Mouse (Mus musculus) gastrocnemius, adult 18-20 months (tissue): ENCODE measurements at regions not wholly inside any gene's neighbourhood (a gene's known extent, or its start where the extent isn't known, plus 50 kb on each side); places are given as distances from the start of the nearest gene placed in this dataset.
"Not testable (repeated sequence)": the region's sequence is repeated elsewhere in the genome, so short reads cannot be mapped to it uniquely, and the experiment has no call there.

Experiments
- DNase-seq: peaks from one replicate; pipeline ENCODE4 v3.0.0; 2021; ENCODE audit warnings: low spot score

DNA sequence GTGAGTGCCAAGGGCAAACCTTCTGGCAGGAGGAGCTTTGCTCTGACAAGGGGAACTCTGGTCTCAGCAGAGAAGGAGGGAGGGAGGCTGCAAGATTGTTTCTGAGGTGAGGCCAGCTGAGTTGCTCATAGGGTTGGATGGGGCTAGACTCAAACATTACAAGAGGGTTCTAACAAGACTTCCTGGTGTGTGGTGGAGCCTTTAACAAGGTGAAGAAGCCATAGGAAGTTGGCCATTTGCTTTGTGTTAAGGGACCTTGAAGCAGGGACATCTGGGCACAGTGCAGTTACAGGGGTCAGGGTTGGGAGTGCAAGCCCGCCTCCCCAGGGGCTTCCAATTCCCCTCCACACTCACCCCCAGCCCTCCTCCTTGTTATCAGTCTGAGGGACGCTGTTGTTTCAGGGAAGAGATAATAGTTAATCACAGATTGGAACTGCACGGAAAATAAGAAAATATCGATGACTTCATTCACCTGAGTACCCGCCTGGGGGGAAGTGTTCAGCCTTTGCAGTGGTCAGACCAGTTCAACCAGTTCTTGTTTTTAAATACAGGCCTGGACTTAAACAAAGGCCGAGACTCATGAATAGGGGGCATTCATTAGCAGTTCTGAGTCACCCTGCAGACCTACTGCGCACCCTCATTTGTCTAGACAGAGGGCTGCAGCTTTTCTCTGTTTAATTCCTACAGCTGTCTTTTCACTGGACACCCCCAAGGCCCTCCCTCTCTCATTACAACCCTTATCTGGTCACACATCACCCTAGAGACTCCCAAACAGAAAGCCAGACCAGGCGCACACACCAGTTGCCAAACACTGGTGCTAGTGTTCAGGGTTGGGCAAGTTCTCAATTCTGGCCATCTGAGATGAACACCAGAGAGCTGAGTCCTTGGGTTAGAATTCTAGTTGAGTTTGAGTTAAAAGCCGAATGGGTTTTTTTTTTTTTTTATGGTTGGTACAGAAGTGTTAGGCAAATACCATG, 139.5 kb downstream of the Bcl2l11 start:
- DNase-seq: no peak

DNA sequence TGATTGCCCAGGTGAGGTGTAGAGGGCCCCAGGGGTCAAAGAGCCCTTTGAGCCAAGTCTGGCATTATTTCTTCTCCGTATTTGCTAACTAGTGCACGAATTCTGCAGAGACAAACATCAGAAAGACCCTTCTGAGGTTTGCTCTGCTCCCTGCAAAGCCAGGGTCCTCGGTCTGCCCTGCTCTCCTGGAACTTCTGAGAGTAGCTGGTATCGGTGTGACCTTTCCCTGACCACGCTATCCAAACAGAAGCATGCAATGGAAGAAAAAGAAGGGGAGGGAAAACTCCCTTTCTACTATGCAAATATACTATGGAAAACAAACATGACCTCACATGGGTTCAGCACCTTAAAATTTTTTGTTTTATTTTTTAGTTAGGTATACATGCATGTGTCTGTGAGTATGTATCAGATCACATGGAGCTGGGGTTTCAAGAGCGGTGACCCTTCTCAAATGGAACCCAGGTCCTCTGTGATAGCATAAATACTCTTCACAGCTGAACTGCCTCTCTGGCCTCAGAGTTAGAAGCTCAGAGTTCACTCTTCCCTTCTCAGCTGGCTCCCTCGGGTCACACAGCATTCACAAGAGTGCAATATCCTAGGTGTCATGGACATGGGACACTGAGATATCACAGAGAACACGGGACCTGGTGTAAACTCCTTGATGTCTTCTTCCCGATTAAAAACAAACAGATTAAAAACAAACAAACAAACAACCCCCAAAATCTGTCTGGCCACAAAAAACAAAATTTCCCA, 144.7 kb downstream of the Bcl2l11 start:
- DNase-seq: no peak

DNA sequence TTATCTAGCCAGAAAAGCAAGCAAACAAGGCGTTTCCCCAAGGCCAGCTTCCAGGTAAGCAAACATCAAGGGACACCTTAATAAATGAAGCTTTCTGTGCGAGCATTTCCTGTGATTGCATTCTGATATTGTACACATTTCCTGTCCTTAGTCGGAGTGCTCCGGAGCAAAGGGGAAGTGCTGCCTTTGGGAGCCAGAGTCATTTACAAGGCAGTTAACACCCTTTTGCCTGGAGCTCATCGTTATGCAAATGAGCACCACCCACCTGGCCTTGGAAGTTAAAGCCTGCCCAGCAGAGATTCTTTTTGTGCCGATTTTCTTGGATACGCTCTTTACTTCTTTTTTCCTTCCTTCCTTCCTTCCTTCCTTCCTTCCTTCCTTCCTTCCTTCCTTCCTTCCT, 147.0 kb downstream of the Bcl2l11 start:
- DNase-seq: no peak

DNA sequence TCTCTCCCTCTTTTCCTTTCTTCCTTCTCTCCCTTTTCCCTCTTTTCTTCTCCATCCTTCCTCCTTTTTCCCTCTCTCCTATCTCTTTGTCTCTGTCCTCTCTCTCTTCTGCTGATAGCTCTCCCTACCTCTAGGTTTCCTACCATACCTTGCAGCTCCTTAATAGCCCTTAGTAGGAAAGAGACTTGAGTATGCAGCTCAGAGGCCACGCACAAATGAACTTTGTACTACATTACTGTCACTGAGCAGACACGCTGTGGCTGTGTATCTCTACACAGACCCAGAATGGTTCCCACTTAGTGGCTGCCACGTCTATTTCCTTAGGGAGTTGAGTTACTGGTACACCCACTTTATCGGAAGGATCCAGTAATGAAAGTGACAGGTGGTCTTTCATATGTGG, 147.5 kb downstream of the Bcl2l11 start:
- DNase-seq: no peak

DNA sequence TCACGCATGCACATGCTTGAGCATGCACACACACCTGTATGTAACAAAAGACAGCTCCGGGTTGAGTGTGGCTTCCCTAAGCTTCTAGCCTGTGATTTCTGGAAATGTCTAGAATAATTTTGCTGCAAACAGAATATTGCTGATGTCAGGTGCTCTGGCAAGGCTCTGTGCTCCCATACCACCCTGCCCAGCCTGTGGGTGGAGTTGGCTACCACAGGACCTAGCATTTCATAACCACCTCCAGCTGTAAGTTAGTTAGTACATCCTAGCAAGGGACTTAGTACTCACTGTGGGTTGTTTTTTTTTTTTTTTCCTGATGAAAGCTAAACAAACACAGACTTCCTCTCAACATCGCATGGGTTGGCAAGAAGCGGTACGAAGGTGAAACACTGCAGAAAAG, 150.5 kb downstream of the Bcl2l11 start:
- no peak for DNase-seq

DNA sequence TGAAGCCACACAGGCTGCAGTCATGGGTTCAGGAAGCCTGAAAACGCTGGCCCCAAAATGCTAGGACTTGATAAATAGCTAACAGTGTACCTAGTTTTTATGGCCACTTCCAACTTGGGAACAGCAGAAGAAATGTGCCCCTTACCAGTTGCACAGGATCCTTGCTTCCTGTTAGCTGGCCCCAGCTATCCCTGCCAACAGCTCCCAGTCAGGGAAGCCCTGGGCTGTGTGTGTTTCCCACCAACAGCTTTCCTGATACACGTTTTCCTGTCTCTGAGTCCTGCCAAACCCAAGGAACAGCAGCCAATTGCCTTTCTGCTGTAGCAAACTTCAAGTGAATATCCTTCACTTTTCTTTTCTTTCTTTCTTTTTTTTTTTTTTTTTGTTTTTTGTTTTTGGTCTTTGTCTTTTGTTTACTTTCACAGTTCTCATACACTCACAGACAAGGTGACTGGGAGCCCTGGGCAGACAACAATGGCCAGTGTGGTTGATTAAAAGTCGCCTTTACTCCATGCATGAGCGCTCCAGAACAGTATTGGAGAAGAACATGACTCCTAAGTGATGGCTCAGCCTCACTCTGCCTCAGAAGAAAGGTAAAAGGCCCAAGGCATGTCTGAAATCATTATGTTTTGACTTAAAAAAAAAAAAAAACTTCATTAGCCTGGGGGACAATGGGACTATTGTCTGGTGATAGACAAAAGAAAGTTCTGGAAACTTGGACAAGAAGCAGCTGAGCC, 151.7 kb downstream of the Bcl2l11 start:
- DNase-seq: no peak

DNA sequence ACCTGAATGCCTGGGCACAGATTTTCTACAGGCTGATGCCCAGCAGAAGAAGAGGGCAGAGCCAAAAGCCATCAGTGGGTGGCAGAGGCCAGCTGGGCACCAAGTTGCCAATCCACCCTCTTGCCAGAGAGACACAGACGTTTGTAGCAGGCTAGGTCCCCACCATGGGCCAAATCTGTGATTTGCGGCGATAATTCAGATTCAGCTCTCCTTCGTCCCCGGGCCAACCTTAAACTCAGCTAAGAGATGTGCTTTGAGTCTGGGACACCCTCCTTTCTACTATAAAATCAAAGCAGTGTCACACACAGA, 152.2 kb downstream of the Bcl2l11 start:
- no peak for DNase-seq

DNA sequence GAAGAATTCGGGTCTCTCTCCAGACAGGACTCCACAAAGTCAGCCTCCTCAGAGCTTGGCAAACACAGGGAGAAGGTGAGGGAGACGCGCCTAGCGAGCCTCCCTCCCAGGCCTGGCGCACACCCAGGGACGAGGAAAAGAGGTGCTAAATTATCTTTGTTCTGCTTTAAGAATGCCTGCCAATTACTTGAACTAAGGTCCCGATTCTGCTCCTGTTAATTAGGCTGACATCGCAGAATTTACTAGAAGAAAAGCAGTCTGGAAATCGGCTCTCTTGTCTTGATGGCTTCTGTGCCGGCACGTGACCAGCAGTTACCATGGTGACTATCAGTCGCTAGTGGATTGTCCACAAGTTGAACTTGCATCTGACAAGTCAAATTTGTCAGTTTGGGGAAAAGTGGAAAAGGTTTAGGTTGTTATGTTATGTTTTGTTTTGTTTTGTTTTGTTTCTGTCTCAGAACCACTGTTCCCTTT, 152.8 kb downstream of the Bcl2l11 start:
- no peak for DNase-seq

DNA sequence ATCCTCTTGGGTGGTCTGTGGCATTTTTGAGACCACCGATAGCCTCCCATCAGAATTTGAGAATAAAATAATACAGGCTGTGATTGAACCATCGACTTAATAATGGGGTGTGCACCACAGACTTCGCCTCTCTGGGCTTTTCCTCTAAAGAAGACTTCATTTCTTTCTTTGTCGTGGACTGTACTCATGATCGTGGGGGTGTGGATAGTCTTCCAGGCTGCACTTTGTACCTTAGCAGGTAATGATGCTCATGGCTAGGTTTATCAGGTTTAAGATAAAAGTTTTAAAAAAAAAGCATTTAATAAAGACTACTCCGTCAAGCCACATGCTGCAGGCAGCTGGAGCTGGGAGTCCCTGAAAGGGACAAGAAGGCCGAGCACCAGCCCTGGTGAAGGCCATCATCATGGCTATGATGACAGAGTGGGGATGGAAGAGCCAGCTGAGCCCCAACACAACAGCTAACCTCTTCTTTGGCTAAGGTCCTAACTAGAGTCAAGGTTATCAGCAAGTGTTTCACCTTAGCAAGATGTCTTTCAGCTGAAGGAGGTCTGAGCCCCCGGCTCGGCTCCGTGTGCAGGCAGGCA, 153.4 kb downstream of the Bcl2l11 start:
- no peak for DNase-seq

DNA sequence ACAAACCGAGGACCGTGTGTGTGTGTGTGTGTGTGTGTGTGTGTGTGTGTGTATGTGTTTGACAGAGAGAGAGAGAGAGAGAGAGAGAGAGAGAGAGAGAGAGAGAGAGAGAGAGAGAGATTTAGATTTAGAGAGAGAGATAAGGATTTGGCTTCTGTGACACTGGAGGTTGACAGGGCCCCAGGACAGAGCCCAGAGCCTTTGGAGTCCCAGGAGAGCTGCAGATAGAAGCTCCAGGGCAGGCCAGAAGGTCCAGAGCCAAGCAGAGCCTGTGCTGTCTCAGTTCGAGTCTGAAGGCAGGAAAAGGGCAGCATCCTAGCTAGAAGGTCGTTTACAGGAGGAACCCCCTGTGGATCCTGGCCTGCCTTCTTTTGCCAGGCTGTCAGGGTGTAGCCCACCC, 156.8 kb downstream of the Bcl2l11 start:
- no peak for DNase-seq

DNA sequence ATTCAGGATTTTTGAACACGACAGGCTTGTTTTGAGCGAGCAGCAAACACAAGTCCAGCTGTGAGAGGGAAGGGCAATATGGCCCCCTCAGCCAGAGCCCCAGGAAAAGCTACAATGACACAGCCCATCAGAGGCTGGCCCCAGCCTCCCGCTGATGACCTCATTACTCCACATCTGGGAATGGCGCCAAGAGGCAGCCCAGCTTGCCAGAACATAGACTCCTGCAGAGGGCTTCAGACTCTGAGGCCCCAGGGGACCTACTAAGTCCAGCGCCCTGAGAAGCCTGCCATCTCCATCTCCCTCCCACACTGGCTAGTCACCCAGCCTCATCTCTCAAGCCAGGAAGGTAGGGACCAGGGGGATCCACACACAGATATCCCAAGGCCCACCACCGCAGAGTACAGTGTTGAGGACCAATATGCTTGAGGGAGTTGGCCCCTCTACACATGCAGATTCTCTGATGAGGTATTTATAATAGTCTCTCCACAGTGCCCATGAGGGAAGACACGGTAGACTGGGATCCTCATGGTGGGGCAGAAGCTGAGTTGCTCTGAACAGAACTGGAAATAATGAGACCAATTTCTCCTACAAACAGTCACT, 159.1 kb downstream of the Bcl2l11 start:
- peak; percentile 92 for DNase-seq

DNA sequence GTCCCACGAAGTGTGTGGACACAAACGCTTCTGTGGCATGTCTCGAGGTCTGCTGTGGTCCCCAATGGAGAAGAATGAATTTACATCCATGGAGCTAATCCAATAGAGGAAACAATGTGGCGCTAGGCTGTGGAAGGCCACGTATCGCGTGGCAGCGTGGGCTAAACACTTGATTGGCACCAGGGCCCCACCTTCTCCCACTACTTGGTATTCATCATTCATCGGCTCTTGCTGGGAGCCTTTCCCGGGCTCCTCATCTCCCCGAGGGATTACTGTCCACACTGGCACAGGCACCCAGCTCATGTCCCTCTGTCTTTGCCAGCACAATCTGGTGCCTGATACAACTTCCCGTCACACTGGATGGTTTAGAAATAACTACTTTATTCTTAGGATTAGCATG, 159.6 kb downstream of the Bcl2l11 start:
- DNase-seq: peak; percentile 36

DNA sequence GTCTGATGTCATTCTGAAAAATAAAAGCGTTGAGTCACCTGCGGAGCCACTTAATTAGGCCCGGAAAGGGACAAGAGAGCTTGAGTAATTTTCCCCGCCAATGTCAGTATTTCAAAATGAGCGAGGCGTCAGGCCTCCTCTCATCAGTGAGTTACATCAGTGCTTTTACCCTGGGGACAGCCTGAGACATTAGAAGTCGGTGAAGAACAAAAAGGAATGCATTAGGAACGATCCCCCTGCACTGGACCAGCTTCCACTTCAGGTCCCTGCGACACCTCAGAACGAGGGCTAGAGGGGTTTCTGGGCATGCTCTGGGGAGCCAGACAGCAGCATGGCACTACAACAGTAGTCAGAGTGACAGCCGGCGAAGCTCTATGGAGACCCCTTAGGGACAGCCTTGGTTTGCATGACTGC, 162.3 kb downstream of the Bcl2l11 start:
- DNase-seq: peak; percentile 14

DNA sequence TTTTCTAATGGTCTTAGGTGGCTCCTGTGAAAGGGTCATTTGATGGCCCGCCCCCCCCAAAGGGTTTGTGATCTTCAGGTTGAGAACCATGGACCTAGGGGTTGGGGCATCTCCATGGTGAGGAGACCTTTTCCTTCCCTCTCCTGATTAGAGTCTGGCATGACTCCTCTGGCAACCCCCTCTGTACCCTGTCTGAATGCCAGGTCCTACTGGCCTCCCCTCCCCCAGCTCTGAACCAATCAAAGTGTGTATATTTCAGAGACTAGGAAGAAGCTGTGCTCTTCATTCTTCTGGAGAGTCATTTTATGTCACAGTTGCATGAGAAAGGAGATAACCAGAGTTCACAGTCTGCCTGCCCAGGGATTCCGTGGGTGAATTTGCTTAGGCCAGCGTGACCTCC, 164.8 kb downstream of the Bcl2l11 start:
- no peak for DNase-seq

DNA sequence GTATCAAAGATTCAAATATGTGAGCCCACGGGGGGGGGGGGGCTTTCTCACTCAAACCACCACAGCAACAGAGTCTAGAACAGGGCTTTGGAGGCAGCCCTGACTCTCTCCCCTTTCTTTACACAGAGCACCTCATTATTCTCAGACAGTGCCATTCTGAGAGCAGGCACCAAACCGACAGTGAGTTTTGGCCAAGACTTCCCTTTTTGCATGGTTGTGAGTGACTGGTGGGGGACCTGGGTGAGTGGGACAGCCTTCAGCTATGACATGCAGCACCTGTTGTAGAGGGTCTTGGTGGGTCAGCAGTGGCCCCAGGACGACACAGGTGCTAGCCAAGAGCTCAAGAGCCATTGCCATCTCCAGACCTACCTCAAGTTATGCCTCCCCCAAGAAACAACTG, 168.8 kb downstream of the Bcl2l11 start:
- DNase-seq: no peak

DNA sequence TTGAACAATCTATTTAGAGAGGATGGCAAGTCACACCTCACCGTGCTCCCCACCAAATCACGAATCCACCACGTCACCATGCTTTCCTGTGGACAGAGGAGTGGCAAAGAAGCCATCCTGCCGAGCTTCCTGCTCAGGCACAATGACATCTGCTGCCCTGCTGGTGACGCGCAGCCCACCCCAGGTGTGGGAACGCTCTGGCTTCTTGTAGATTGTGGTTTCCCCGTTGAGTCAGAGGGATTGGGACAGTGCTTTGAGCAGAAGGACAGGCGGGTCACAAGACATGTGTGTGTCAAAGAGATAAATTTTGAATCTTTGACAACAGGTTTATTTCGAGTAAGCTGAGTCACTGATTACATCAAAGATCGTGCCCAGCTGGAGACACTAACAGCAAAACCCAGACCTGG, 169.2 kb downstream of the Bcl2l11 start:
- DNase-seq: no peak

DNA sequence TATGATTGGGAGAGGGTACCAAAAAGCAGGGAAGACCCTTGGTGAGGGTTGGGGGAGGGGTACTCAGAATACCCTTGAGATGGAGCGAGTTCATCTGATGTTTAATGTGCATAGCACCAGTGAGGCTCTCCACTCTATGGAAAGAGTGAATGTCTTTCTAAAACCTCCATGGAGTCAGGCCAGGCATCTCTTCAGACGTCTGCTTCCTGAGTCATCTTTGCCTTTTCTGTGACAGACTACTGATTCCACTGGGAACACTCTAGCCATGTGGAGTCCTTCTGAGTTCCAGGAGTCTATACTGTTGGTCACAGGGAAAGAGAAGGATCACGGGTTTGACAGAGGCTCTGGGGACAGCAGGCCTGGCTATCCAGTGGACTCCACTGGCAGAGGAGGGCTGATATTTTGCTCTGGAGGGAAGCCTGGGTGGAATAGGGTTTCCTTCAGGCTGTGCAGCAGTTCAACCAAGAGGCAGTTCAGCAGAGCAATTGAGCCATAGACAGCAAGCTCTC, 169.9 kb downstream of the Bcl2l11 start:
- peak; percentile 35 for DNase-seq

DNA sequence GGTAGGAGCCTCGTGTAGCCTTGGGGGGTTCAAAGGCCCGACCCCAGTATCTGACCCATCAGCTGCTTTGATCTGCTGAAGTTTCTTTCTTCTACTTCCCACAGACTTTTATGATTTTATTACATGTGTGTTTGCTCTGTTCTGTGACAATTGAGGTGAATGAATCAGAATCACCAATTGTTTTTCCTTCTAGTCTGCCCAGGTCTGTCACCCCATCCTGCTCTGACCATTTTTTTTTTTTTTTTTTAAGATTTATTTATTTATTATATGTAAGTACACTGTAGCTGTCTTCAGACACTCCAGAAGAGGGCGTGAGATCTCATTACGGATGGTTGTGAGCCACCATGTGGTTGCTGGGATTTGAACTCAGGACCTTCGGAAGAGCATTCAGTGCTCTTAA, 170.6 kb downstream of the Bcl2l11 start:
- DNase-seq: not testable (repeated sequence)

DNA sequence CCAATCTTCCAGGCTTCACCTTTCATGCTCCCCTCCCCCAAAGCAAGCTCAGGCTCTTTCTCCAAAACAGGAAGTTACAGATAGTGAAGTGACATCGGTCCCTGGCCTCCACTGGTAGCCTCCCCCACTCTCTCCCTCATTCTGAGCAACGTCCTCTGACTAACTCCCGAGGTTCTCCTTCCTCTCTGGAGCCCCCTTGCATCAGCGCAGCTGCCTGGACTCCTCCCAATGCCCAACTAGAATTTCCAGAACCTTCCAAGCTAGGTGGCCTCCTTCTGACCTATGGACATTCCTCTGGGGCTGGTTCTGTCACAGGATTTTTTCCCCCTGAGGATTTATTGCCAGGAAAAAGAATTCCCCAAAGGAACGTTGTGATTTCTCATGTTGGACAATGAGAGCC, 171.1 kb downstream of the Bcl2l11 start:
- DNase-seq: no peak

DNA sequence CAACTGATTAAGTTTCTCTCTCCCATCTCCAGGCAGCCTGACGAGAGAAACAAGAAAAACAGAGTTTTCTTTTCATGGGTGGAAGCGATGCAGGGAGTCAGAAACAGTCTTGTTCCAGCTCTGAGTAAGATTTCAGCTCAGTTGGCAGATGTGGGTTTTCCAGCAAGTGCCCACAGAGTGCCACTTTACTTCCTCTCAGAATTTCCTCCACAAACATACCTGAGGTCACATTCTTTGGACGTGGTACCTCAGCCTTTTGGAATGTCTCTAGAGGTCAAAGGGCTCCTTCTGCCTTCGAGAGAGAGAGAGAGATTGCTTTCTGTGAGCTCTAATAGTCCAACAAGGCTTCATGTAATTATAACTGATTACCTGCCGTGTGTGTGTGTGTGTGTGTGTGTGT, 172.0 kb downstream of the Bcl2l11 start:
- no peak for DNase-seq

DNA sequence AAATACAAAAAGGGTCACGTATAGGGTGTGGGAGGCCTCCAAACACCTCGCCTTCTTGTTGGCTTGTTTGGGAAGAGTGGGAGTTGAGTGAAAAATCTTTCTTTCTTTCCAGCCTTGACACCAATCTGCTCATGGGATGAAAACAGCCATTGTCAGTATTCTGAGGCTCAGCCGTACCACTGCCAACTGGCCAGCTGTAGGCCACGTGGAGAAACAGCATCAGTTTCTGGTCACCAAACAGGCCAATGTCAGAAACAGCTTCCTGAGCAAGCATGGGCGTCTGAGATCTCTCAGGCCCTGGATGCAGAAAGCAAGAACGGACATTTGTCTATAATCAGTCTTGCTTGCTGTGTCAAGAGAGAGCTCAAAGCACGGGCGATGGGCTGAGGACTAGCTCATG, 173.2 kb downstream of the Bcl2l11 start:
- no peak for DNase-seq
